Mouse (Mus musculus) ES-E14 (cell line): ENCODE measurements around the gene Cfap46. TPM values are rescaled to one million over a fixed set of nuclear protein-coding genes. Genes with fewer than 3 reads are reported as not detected.

Source experiments
- DNase-seq: peaks from one replicate; pipeline ENCODE4 v3.0.0-alpha.2; 2013; ENCODE audit warnings: low read depth, low spot score
- H3K27ac ChIP-seq: 2 replicates; pipeline ENCODE4 v1.5.1; 2012; ENCODE audit warnings: low read depth, mild to moderate bottlenecking, low read length, moderate library complexity, mixed read lengths; ENCODE audit not compliant: poor library complexity, insufficient read depth, severe bottlenecking
- H3K36me3 ChIP-seq: 2 replicates; pipeline ENCODE4 v1.6.1; 2012; ENCODE audit warnings: mild to moderate bottlenecking, low read length, moderate library complexity, mixed read lengths; ENCODE audit not compliant: control insufficient read depth, poor library complexity, insufficient read depth, severe bottlenecking
- H3K4me1 ChIP-seq, 2 experiments: fragments of 150-350 bp in 1 of 2; sonication (generic) in 1 of 2; 2 replicates each; pipeline ENCODE4 v1.6.1; 2012; ENCODE audit warnings: low read length in 2 of 2, mild to moderate bottlenecking in 1 of 2, mixed read lengths in 1 of 2; ENCODE audit not compliant: control insufficient read depth in 2 of 2, insufficient read depth in 2 of 2, poor library complexity in 1 of 2
- H3K4me3 ChIP-seq, 2 experiments: fragments of 150-350 bp in 1 of 2; sonication (generic) in 1 of 2; 2 replicates each; pipeline ENCODE4 v1.5.1; 2012; ENCODE audit warnings: low read length in 2 of 2, low read depth in 1 of 2, mild to moderate bottlenecking in 1 of 2, mixed read lengths in 1 of 2; ENCODE audit not compliant: insufficient read depth in 1 of 2, poor library complexity in 1 of 2, severe bottlenecking in 1 of 2
- H3K9ac ChIP-seq: 2 replicates; pipeline ENCODE4 v1.6.1; 2012; ENCODE audit warnings: low read depth, mild to moderate bottlenecking, low read length, mixed read lengths; ENCODE audit not compliant: poor library complexity, insufficient read depth, severe bottlenecking
- H3K9me3 ChIP-seq: fragments of 150-350 bp; sonication (generic); 2 replicates; pipeline ENCODE4 v1.6.1; 2012; ENCODE audit warnings: low read depth, mild to moderate bottlenecking, low read length; ENCODE audit not compliant: control insufficient read depth, insufficient read depth
- CHD2 ChIP-seq: IDR thresholded peaks from 2 replicates; pipeline ENCODE4 v1.6.1; 2014; ENCODE audit warnings: mild to moderate bottlenecking, low read depth, low read length, inconsistent platforms
- HCFC1 ChIP-seq: IDR thresholded peaks from 2 replicates; pipeline ENCODE4 v1.6.1; 2012; ENCODE audit warnings: low read length, inconsistent platforms, borderline replicate concordance; ENCODE audit not compliant: insufficient read depth
- MAFK ChIP-seq: IDR thresholded peaks from 2 replicates; pipeline ENCODE4 v1.6.1; 2014; ENCODE audit warnings: mild to moderate bottlenecking, low read depth, low read length, inconsistent platforms; ENCODE audit not compliant: insufficient read depth
- ZC3H11A ChIP-seq: IDR thresholded peaks from 2 replicates; pipeline ENCODE4 v1.6.1; 2012; ENCODE audit warnings: low read depth, mild to moderate bottlenecking, inconsistent platforms, low read length, borderline replicate concordance
- ZNF384 ChIP-seq: IDR thresholded peaks from 2 replicates; pipeline ENCODE4 v1.6.1; 2012; ENCODE audit warnings: low read depth, low read length, inconsistent platforms
- in situ Hi-C, 2 experiments: fragments of 600-800 bp; cut with MboI; formaldehyde crosslinking; loops; one replicate each; pipeline ENCODE4 v1.15.1; 2025; ENCODE audit warnings: low sequenced_read_pairs in 2 of 2, inconsistent platforms in 1 of 2; ENCODE audit not compliant: unreplicated experiment in 2 of 2
- total RNA-seq: library from RNA; depleted of rRNA; stranded (reverse); fragments of 300-350 nt; gene quantifications from 2 replicates; pipeline ENCODE4 v1.2.3, GENCODE M21; 2012

Cfap46 gene
- total RNA-seq, 1 experiment = 0.36 TPM

DNA sequence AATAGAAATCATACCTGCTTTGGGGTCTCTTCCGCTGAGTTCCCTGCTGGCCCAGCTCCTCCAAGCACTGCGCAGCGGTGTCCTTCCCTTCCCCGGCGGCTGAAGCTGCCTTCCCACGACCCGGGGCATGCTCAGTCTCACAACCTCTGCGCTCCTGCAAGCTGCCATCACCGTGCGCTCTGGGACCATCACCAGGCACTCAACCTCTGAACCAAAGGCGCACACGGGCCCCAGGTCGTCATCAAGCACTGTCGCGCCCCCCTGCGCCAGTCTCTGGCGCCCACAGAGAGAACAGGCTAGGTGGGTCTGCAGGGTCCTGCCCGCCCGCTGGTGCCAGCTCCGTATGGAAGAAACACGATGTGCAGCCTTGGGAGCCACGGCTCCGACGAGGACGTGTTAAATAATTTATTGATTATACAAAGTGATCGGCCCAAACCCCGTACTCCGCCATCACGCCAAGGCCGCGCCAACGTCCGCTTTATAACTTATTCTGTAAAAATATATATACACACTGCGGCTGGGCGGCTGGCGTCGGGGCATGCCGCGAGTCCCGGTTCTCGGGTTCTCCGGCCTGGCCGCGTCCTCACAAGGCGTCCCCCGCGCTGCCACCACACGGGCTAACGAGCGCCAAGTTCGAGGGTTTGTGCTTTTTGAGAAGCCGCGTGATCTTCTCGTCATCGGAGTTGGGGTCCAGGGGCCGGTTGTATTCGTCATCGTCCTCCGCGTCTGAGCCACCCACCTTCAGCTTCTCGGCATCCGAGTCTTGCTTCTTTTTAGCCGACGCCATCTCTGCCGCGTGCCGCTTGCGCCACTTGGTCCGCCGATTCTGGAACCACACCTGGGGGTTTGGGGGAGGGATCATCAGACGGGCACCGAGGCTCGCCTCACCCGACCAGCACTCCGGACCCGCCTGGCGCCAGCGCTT is 102.5 kb downstream of the Cfap46 start:
- no peak for DNase-seq
- H3K27ac ChIP-seq = no peak overlapping the region
- H3K4me1 ChIP-seq = peaks cover 5 to 26% of the 10 kb centered on the region in 2 experiments
- H3K4me3 ChIP-seq = peak overlapping the region; percentile 67 to 74
- peak overlapping the region; percentile 21 for H3K9ac ChIP-seq
- H3K36me3 ChIP-seq = no peaks in the 10 kb centered on the region
- TF ChIP-seq MAFK (no peak), HCFC1 (no peak), ZC3H11A (no peak), CHD2 (no peak), ZNF384 (no peak)
- no peaks in the 10 kb centered on the region for H3K9me3 ChIP-seq
- in situ Hi-C loops = no loop called here

DNA sequence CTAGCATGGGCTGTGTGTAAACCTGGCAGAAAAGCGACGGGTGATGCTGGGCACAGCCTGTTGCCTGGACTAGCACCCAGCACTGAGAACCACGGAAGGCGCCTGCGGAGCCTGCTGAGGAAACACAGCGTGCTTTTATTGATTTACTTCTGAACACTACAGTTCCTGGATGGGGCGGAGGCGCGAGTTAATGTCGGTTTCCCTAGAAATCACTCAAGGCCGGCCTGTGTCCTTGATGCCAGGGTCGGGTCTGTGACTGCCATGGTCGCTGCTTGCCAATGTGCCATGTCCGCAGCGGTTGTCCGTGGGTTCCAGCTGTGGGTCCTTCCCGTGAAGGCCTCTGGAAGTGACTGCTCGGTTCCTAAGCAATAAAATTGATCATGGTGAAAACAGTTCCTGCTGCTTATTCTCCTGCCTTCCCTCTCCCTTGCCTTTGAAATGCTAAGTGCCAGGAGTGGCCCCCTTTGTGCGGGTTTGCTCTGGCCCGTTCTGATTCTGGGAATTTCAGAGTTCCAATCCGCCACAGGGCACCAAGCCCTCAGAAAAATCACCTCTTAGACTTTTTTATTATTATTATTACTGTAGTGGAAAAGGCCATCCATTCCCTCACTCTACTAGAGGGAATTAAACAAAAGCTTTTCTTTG is 104.2 kb downstream of the Cfap46 start:
- in situ Hi-C loops = no loop called here
- Histone ChIP-seq H3K36me3 (no peaks in the 10 kb centered on the region), H3K4me3 (no peak overlapping the region), H3K9me3 (no peaks in the 10 kb centered on the region), H3K27ac (no peak overlapping the region), H3K4me1 (peaks cover 3 to 13% of the 10 kb centered on the region in 2 experiments), H3K9ac (no peak overlapping the region)
- TF ChIP-seq ZNF384 (no peak), MAFK (no peak), HCFC1 (no peak), ZC3H11A (no peak), CHD2 (no peak)
- DNase-seq = no peak

GRCm38 (mm10) chr7:139576064-139576686 is 107.4 kb downstream of the Cfap46 start:
- Histone ChIP-seq H3K9me3 (no peaks in the 10 kb centered on the region), H3K4me3 (no peak overlapping the region), H3K36me3 (no peaks in the 10 kb centered on the region), H3K27ac (no peak overlapping the region), H3K9ac (no peak overlapping the region), H3K4me1 (peaks cover 3 to 13% of the 10 kb centered on the region in 2 experiments)
- no peak for DNase-seq
- TF ChIP-seq ZC3H11A = no peak
- TF ChIP-seq ZNF384 = no peak
- no peak for TF ChIP-seq HCFC1
- no peak for TF ChIP-seq MAFK
- TF ChIP-seq CHD2 = no peak
- in situ Hi-C loops = no loop called here

DNA sequence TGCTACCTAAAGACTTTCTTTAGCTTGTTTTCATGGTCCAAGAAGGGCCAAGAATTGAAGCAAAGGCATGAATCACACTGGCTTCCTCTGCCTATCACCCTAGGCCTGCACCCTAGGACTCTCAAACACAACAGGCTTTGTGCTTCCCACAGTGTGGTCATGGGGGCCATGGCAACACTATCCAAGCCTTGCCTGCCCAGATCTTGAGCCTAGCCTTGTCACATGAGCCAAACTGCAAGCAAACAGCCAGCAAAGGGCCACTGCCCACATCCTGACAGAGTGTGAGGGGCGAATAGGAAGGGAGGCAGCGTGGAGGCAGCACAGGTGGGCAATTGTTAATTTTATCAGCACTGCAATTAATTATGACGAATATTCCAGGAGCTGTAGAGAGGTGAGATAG is 111.0 kb downstream of the Cfap46 start:
- no peak for TF ChIP-seq ZNF384
- TF ChIP-seq MAFK = no peak
- TF ChIP-seq ZC3H11A = no peak
- no peak for TF ChIP-seq HCFC1
- no peak for TF ChIP-seq CHD2
- Histone ChIP-seq H3K4me1 (peaks cover 3 to 10% of the 10 kb centered on the region in 2 experiments; a peak in 3 of 4 replicates), H3K9ac (no peak overlapping the region), H3K27ac (no peak overlapping the region), H3K9me3 (no peaks in the 10 kb centered on the region), H3K4me3 (no peak overlapping the region), H3K36me3 (no peaks in the 10 kb centered on the region)
- in situ Hi-C loops = no loop called here
- DNase-seq = no peak
